Mouse (Mus musculus) brain, embryonic 14.5 days (tissue): ENCODE measurements around the gene Nln.

Experiments used
- CTCF ChIP-seq: fragments of 200-500 bp; IDR thresholded peaks from 2 replicates; pipeline ENCODE4 v1.5.1; 2012; ENCODE audit warnings: inconsistent platforms, mild to moderate bottlenecking, moderate library complexity, borderline replicate concordance; ENCODE audit not compliant: insufficient read depth, insufficient read length; ENCODE audit errors: extremely low read depth
- POLR2A ChIP-seq: fragments of 200-500 bp; IDR thresholded peaks from 2 replicates; pipeline ENCODE4 v1.6.1; 2012; ENCODE audit warnings: mild to moderate bottlenecking, inconsistent platforms, borderline replicate concordance; ENCODE audit not compliant: poor library complexity, insufficient read depth, insufficient read length, severe bottlenecking; ENCODE audit errors: extremely low read depth

DNA sequence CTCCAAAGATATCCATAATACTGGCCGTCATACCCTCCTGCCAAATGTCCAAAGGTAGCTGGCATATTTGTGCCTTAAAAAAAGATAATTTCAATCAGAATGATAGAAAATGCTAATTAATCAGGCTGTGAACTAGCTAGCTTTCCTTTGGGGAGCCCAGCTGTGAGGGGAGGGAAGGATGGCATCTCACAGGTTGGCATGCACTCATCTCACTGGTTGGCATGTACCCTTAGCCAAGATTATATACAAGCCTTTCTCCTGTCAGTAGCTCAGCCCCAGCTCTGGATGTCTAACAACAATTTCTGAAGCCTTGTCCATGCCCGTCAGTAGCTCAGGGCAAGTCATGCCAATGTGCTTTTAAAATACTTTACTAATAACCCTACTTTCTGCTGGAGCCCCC lies 73.8 kb downstream of the Nln start:
- TF ChIP-seq CTCF = no peak
- no peak for TF ChIP-seq POLR2A
